Mouse (Mus musculus) stomach, postnatal 0 days (tissue): ENCODE data around the gene Idnk.

Experiments
- CTCF ChIP-seq: IDR thresholded peaks from 2 replicates; pipeline ENCODE4 v1.5.1; 2016; ENCODE audit warnings: antibody characterized with exemption, low read depth, mild to moderate bottlenecking, moderate library complexity
- EP300 ChIP-seq: optimal IDR thresholded peaks from 2 replicates; pipeline ENCODE3; 2016; ENCODE audit warnings: antibody characterized with exemption

DNA sequence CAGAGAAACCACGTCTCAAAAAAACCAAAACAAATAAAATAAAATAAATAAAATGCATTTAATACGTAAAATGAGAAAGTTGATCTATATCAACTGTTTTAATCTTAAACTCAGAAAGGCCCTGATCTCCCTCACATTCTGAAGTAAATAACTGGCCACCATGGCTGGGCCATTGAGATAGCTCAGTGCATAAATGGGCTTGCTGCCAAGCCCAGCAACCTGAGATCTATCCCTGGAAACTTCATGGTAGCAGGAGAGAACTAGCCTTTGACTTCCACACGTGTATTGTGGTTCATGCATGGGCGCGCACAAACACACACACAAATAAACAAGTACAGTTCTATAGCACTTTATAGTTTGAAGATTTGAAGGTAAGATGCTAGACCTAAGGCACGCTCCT is 43.9 kb downstream of the Idnk start:
- TF ChIP-seq CTCF = no peak
- TF ChIP-seq EP300 = no peak
